Mouse (Mus musculus) frontal cortex, postnatal 36 days (tissue): Measurements from ENCODE around the gene Nynrin.

Source experiments
- DNase-seq, 2 experiments: peaks; one replicate each; pipeline ENCODE4 v3.0.0; 2022; ENCODE audit warnings: low spot score in 2 of 2

The Nynrin gene

DNA sequence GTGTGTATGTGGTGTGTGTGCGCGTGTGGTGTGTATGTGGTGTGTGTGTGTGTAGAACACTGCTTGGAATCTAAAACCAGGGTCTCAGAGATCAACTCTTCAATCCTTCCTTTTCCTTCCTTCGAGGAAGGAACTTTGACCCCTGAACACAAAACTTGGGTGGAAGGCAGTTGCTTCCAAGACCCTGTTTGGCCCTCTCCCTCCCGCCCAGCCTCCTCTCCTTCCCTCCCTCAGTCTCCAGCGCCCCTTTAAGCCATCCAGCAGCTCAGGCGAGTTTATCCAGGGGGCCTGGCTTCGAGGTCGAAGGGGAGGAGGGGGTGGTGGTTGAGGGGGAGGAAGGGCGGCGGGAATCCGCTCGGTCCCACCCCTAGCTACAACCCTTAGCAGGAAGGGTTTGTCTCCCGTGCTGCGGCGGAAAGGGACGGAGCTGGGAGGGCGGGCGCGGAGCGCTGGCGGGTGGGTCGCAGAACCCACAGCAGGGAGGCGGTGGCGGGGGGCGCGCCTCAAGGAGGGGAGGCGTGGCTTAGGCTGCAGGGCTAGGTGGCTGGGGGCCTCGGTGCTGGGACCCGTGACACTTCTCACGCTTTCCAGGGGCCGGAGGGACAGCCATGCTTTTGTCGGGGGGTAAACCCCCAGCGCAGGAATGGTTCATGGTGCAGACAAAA, at the start of gene Nynrin:
Gene Nynrin (plus strand): TSS at position 390 of the 665 bp plus-strand sequence.
- DNase-seq = no peak

GRCm38 (mm10) chr14:55814885-55815284, 38.9 kb upstream of the Nynrin start:
- peak in 1 of 2 experiments; percentile 51 for DNase-seq

DNA sequence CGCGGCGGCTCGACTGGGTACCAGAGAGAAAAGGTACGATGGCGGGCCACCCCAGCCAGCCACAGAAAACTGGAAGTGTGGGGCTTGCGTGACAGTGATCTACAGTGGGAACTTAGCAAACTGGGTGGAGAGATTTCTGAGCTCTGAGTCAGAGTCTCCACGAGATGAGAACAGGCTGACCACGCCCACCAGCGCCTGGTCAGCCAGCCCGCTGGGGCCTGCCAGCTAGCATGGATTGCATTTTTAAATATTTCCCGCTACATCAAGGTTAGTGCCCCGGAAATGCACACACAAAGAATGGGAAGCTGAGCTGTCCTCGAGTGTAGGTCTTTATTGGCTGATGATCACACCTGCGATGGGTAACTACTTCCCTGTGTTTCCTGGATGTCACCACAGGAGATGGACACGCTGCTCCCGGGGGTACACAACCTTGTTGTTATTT, 38.5 kb upstream of the Nynrin start:
- DNase-seq = no peak

- DNase-seq = no peak
Observed at GRCm38 (mm10) chr14:55819845-55820405, 33.9 kb upstream of the Nynrin start.

GRCm38 (mm10) chr14:55820576-55820975, 33.2 kb upstream of the Nynrin start:
- DNase-seq = no peak

DNA sequence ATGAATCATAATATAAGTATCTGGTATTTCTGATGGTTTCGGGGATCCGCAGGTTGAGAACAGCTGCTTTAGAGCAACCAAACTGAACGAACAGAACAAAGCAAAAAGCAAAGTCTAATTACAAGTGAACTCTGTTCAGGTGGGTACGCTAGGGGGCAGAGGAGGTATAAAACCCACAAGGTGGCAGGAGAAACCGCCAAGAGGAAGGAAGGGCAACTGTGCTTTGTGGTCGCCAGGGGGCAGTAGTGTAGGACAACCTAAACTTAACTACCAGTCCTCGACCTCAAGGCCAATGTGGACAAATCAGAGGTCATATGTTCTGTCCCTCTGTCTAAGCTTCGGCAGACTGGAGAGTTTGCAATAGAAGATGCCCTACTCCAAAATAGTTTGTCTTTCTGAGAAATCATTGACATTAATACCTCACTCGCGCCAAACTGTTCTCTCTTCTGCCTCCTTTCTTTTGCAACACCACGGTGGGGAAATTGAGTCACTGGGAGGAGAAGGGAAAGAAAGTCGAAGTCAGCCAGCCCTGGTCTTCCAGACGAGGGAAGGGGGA, 31.3 kb upstream of the Nynrin start:
- peak; percentile 32 to 55 for DNase-seq

DNA sequence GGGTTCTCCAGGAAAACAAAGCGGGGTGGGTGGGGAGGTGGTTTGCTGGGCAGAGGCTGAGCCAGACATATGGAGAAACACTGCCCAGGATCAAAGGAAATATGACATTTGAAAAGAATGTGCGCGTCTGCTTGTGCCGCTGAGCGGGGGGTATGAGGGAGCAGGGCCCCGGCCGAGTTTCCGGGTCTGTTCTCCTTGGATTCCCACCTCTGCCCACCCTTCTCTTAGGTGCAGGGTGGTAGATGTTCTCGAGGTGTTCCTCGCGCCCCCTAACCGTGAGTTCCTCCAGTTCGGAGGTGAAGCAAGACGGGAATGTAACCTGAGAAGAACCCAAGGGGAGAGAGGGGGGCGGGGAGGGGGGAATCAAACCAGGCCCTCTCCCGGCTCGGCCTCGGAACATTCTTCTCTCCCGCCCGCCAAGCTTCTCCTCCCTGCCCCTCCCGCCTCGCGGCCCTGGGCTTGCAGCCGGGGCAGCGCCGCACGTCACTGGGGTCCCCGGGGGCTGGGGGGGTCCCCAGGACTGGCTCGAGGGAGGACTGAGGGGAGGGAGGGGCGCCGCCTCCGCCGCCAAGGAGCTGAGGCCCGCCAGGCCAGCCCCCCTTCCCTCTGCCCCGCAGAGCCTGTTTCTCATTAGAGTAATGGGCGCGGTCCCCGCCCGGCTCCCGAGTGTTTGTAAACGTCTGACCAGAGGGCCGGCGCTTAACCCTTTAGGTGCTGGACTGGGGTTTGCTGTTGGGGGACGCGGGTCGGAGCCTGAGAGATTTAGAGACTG, 30.6 kb upstream of the Nynrin start, which contains the start of gene Nfatc4:
Gene Nfatc4 (plus strand): TSS at position 154 of the 772 bp plus-strand sequence.
- DNase-seq = no peak

DNA sequence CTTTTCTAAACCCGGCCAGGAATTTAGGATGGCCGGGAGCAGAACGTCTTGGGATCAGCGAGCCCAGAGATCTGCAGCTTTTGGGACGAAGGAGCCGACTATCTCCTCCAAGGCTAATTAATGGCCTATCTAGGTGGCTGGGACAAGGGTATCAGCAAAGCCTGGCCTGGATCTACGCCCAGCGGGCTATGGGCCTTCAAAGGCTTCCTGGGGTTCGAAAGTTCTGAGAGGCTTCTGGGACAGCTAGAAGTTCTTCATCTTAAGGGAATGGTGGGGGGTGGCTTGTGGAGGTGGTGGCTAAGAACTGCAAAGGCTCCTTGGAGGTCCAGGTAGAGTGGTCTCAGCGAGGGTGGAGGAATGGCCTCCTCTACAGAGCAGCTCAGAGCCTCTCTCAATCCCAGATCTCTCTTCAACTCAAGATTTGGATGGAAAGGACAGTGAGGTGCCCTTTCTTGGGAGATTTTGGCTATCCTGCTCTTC, 29.8 kb upstream of the Nynrin start:
- DNase-seq = no peak

DNA sequence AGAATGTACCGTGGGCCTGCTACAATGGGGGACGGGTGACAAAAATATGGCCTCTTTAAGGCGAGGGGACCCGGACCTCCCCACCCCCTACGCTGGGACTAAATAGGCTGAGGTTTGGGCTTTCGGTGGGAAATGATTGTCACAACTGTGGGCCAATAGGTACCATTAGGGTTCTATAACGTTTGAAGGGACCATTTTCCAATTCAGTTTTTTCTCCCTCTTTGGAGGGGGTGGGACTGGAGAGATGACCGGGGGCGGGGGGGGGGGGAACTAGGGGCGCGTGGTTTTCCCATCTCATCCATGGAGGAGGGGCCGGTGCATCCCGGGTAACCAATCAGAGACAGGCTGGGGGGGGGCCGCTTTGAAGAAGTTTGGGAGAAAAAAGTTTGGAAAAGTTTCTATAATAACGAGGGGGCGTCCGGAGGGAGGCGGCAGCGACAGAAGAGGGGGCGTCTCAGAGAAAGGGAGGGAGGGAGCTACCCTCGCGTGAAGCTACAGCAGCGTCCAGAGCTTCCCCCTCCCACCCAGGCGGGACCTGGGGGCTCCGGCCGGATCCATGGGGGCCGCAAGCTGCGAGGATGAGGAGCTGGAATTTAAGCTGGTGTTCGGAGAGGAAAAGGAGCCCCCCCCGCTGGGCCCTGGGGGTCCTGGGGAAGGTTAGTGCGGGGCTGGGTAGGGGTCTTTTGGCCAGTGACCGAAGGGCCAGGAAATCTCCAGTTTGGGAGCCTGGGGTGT, 29.2 kb upstream of the Nynrin start:
- DNase-seq = no peak

DNA sequence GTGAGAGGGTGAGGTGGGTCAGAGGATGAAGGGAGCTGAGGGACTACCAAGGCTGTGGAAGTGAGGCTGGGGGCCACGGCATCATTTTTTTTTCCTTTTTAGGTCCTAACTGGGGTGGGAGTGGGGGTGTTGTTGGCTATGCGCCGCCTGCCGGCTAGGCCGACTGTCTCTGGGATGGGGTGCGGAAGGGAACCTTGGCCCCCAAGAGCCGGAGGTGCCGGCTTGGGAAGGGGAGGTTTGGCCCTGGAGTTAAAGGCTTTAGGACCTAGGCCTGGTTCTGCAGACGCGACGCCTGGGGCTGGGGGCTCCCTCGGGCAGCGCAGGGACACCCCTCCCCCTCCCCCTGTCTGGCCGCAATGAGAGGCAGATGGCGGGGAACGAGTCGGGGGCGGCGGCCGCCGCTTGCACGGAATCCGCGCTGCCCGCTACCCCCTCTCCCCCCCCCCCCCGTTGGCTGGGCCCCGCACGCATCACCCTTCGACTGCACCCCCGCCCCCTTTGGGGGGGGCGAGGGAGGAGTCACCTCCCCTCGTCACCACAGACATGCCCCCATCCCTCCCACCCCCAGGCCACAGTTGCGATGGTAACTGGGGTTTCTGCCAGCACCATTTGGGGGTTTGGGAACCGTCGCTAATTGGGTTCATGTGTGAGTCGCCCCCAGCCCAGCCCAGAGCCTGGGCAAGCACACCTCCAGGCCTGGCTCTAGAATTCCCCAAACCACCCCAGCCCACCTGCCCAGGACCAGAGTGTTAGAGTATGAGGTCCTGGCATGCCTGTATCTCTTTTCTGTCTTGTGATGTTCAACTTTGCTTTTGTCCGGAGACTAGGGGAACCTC, 28.4 kb upstream of the Nynrin start:
- DNase-seq = no peak

- DNase-seq = no peak
Observed at GRCm38 (mm10) chr14:55826142-55826541, 27.7 kb upstream of the Nynrin start.

- DNase-seq = no peak
Observed at GRCm38 (mm10) chr14:55826551-55827340, 27.1 kb upstream of the Nynrin start.

- DNase-seq = no peak
Observed at GRCm38 (mm10) chr14:55828716-55829263, 25.0 kb upstream of the Nynrin start.

- DNase-seq = no peak
Observed at GRCm38 (mm10) chr14:55829854-55830253, 24.0 kb upstream of the Nynrin start.

- DNase-seq = no peak
Observed at GRCm38 (mm10) chr14:55830331-55830730, 23.5 kb upstream of the Nynrin start.

DNA sequence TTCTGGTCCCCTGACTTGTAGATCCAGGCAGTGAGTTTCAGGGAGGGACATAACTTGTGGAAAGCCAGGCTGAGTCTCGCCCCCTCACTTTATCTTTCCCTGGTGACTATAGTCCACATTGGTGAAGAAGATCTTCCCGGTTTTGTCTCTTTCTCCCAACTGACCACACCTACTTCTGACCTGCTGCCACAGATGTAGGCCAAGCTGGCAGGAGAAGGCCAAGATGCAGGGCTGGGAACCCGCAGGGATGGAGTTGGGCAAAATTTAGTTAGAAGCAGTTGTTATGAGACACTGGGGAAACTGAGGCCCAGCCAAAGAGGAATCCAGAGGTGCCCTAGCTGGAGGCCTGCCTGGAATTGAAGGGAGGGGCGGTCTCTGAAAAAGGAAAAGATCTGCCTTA, 20.7 kb upstream of the Nynrin start:
- DNase-seq = no peak

DNA sequence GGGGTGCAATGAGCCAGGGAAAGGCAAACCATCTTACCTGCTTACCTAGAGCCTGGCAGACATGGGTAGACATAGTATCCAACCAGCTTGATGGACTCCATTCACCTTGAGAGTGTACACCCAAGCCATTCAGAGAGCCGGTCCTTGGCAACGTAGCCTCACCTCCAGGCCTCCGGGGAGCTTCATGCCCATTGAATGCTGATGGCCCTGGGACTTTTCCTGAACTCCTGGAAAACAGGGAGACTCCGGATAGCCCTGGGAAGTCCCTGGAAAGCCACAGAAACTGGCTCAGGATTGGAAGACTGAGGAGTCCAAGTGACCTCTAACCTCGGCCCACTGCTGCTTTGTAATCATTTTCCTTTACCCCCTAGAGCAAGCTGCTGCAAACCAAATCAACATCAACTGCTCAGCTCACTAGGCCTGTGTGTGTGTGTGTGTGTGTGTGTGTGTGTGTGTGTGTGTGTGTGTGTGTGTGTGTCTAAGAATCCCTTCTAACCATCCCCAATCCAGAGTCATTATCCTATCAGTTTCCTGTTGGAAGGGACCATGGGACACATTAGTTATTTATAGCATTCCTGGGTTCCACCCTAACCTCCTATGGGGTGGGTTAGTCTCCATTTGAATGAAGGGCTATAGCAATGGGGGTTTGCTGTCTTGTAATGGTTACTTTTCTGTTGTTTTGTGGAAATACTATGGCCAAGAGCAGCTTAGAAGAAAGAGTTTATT, 18.8 kb upstream of the Nynrin start:
- no peak for DNase-seq

- no peak for DNase-seq
Observed at GRCm38 (mm10) chr14:55838312-55838711, 15.5 kb upstream of the Nynrin start.

- no peak for DNase-seq
Observed at GRCm38 (mm10) chr14:55838740-55839139, 15.1 kb upstream of the Nynrin start.
